Mouse (Mus musculus) left cerebral cortex, adult 8-10 months (tissue): ENCODE results near the gene Fibp. TPM values are rescaled to one million over a fixed set of nuclear protein-coding genes. Genes with fewer than 3 reads are reported as not detected.

Source experiments
- DNase-seq, 2 experiments: peaks; one replicate each; pipeline ENCODE4 v3.0.0; 2022; ENCODE audit warnings: low spot score in 2 of 2
- total RNA-seq, 4 experiments: library from RNA; stranded (reverse); gene quantifications; 2 replicates each; pipeline ENCODE4 v1.2.4; 2022

The Fibp gene
- total RNA-seq = 100 to 1,000 TPM in 1 of 4 experiments, 10 to 100 TPM in 3; 89.0 to 124 (median 93.6) TPM

DNA sequence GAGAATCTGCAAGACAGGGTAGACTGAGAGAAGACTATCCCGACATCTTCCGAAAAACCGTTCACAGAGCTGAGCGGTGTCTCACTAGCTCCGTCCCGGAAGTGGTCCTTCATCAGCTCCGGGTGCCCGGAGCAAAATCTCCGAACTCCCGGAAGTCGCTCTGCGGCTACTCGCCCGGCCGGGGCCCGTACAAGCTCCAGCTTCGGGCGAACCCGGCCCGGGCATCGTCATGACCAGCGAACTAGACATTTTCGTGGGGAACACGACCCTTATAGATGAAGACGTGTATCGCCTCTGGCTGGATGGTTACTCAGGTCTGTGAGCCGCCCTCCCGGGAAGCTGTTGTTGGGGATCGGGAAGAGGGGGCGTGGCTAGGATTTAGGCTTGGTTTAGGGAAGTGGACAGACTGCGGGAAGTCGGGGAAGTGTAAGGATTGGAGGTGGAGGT lies at the start of gene Fibp:
Gene Fibp, plus strand, starts transcription at position 151 of the 447 bp plus-strand sequence.
- DNase-seq = peak; percentile 76 to 85

DNA sequence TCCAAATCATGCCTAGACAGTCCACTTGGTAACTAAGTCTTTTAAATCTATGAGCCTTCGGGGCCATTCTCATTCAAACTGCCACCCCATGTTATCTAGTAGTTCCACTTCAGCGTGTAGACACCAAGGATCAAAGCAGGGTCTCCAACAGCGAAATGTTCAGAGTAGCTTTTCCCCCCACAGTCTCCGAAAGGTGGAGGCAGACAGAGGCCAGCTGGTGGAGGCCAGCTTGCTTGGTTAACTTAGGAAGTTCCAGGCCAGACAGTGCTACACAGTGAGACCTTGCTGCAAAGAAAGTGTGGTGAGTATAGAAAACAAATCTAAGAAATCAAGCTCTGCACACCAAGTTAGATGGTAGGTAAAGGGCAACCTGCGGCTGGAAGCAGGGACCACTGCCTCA lies 49.8 kb upstream of the Fibp start:
- DNase-seq = no peak

- no peak for DNase-seq
These were observed 48.5 kb upstream of the Fibp start for GRCm38 (mm10) chr19:5411961-5412360.

GRCm38 (mm10) chr19:5413840-5414239 lies 46.6 kb upstream of the Fibp start:
- DNase-seq = no peak

- no peak for DNase-seq
These were observed 45.9 kb upstream of the Fibp start for GRCm38 (mm10) chr19:5414534-5414957.

- no peak for DNase-seq
These were observed 41.5 kb upstream of the Fibp start for GRCm38 (mm10) chr19:5418750-5419466.

GRCm38 (mm10) chr19:5419630-5420029 lies 40.8 kb upstream of the Fibp start:
- DNase-seq = no peak

DNA sequence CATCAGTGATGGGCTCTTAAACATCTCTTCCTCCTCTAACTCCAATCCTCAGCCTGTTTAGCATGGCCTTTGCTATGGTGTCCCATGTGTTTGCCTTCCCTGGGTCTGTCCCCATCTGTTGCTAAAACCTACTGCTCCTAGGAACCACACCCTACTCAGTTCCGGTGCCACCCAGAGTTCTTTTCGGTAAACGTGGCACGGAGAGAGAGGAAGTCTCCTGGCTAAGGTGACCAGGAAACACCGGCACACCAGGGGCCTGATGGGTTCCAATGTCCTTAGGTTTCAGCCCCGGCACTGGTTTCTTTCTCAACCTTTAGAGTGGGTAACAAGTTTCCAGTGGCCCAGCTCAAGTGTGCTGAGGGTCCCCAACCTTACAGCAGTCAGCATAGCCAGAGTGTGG lies 39.8 kb upstream of the Fibp start:
- no peak for DNase-seq

GRCm38 (mm10) chr19:5421784-5422183 lies 38.6 kb upstream of the Fibp start:
- no peak for DNase-seq

DNA sequence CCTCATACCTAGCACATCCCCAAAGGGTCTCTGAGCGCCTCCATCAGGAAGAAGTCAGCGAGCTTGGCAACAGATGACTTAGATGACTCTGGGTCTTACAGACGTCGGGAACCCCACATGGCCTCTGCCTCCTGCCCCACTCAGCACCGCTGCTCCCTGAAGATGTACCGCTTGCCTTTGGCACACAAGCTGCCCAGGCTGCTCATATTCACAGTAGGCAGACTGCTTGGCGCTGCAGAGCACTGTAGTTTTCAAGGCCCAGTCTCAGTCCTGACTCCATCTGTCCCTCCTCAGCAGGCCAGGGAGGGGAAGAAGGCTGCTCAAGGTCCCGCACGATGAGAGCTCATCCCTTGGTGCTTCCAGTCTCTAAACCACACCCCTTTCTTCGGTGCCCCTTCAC lies 38.1 kb upstream of the Fibp start:
- no peak for DNase-seq

DNA sequence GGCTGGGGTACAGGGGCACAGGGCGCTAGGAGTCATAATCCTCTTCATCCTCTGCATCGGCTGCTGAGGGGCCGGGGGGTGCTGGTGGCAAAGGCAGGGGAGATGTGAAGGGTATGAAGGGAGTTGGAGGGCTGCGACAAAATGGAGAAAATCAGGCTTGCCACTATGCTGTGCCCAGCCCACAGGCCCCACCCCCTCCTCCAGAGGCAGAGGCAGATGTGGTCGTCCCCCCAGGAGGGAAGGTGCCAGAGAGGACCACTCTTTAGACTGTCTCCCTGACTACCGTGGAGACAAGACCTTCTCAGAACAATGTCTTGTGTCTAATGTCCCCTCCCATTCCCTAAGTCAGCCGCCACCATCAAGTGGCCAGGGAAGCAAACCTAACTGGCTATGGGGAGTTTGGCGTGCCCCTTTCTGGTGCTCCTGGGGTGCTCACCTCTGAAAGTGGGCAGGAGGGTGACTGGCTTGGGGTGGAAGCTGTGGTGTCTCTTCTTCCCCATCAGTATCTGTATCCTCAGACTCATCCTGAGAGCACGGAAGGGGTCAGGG lies 37.4 kb upstream of the Fibp start:
- DNase-seq = no peak

GRCm38 (mm10) chr19:5423561-5423960 lies 36.9 kb upstream of the Fibp start:
- DNase-seq = no peak

DNA sequence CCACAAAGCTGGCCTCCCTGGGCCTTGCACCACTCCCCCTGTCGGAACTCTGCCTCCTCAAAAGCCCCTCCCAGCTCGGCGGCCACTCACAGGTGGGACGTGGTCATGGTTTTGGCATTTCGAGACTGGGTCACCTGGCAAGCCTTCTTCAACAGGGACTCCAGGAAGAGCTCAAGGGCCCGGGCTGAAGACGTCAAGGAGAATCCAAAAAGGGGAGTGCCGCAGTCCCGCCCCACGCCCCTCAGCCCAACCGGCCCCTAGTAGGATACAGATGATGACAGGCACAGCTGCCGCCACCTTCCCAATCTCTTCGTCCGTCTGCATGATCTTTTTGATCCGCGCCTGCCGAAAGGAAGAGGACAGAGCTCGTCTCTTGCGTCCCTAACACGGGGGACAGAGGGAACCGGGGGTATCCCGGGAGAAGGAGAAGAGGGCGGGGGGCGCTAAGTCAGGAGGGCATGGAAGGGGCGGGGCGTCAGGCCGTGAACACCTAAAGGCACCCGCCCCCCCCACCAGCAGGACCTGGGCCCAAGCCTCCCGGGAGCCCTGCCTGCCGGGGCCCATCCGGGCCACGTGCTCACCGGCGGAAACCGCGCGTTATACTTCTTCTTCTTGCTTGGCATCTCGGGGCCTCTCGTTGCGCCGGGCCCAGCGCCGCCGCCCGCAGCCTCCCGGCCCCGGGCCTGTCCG lies 36.2 kb upstream of the Fibp start:
- DNase-seq = peak in 1 of 2 experiments; percentile 50

DNA sequence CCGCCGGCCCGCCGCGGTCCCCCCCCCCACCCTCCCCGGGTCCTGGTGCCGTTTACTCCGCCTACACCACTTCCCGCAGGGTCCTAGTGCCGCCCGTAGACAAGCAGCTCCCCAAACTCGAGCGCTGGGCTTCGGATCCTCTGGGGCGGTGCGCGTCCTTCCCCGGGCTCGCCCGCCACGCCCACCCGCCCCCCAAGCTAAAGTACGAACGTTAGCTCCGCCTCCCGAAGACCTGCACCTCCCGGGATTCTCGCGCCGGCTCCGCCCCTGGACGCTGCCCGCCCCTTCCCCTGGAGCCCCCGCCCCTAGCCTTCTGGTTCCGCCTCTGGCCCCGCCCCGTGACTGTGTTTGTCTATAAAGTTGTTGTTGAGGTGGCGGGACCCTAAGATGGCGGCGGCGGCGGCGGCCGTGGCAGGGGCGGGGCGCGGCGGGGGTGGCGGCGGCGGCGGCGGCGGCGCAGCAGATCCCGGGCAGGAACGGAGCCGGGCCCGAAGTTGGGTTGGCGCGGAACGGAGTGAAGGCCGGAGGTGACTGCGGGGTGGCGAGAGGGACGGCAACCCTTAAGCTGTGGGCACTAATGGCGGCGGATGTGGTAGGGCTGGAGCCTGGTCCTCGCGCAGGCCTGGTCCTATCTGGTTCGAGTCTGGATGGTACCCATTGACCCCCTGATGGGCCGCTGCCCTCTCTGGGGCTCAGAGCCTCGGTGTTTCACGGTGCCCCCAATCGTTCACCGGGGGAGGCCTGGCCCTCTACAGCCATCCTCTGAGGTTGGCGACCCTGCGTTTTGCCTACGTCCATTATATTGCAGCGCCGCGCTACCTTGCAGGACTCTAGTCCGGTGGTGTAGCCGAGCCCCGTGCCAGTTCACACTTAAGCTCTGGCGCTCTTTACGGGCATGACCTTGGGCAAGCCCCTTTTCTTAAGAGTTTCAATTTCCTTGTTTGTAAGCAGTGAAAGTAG lies 35.4 kb upstream of the Fibp start, which contains the start of the genes Drap1 and AI837181:
Gene Drap1, minus strand, starts transcription at position 198 of the 960 bp plus-strand sequence.
Gene AI837181, plus strand, starts transcription at position 363 of the 960 bp plus-strand sequence.
- DNase-seq = peak; percentile 76 to 93

DNA sequence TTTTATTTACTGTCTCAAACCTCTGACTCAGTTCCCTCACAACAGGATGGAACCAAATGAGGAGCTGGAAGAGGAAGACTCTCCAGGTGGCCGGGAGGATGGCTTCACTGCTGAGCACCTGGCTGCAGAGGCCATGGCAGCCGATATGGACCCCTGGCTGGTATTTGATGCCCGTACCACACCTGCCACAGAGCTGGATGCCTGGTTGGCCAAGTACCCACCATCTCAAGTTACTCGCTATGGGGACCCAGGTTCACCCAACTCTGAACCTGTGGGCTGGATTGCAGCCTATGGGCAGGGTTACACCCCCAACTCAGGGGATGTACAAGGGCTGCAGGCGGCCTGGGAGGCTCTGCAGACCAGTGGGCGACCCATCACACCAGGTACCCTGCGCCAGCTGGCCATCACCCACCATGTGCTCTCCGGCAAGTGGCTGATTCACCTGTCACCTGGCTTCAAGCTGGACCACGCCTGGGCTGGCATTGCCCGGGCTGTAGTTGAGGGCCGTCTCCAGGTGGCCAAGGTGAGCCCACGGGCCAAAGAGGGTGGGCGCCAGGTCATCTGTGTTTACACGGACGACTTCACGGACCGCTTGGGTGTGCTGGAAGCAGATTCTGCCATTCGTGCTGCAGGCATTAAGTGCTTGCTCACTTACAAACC lies 34.4 kb upstream of the Fibp start:
- DNase-seq = no peak

DNA sequence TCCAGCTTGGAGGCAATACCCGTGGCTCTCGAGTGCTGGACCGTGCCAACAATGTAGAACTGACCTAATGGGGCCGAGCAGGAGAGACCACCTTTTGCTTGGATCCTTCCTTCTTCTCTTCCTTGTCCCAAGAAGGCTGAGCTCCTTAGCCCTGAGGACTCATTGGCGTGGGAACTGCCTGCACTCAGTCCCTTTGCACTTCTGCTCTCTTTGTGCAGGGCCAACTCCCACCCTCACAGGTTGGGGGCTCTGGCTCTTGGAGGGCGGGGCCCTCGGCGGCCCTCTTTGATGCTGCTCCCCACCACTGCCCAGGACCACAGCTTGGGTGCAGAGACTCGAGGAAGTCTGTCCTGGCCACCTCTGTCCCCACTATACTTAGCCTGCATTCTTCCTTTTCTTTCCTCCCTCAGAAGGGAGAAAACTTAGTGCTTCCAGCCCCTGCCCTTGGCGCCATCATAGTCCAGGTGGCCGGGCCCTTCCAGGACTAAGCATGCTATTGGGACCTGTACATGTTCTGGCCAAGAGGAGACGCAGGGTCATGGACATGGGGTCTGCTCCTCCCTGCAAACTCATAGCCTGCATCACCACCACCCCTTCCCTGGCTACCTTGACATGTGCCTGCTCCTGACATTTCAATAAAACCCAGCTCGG lies 33.6 kb upstream of the Fibp start:
- DNase-seq = no peak

- no peak for DNase-seq
These were observed 32.3 kb upstream of the Fibp start for GRCm38 (mm10) chr19:5428083-5428482.

DNA sequence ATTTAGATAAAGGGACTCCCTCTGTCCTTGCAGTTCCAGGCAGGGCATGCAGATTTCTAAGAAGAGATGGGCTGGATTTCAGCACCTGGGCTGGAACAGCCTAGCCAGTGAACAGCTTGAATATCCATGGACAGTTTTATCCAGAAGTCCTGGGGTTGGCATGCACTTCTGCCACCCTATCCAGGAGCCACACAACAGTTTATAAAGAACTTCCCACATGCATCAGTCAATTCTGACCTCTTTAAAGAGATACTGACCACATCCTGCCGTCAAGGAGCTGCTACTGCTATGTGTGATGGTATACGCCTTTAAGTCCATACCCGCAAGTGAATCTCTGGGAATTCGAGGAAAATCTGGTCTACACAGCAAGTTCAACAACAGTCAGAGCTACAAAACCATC lies 31.2 kb upstream of the Fibp start:
- no peak for DNase-seq

DNA sequence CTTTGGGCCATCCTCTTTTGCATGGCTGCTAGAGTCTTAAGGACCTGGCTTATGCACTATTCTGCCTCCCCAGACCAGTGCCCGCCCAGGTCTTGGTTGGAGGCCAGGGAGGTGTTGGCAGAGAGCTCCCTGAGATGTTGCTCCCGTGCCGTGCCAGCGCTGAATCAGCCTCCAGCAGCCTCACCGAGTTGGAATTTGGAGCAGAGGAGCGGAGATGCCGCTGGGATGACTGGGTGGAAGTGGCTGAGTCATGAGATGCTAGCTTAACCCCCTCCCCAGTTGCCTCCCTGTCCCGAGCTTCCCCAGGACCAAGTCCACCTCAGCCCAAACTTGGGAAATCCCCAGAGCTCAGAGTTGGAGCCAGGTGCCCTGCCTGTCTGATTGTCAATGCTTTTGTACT lies 30.6 kb upstream of the Fibp start:
- no peak for DNase-seq

DNA sequence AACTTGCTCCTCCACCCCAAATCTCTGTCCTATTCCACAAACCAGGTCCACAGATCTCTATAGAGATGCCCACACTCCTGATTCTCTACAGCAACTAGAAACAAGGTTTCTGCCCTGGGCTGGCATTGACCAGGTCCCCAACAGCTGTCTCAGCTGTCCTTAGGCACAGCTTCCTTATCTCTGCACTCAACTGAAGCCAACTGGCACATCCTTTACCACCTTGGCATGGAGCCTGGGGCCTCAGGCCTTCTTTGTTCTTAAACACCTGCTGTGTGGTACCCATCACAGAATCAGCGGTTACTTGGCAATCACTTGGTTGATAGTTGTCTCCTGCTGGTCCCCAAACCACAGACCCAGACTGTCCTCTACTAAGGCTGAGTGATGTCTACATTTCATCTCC lies 30.0 kb upstream of the Fibp start:
- no peak for DNase-seq
